Mouse (Mus musculus) limb, embryonic 11.5 days (tissue): Measurements from ENCODE around the gene Gm44973. TPM values are rescaled to one million over a fixed set of nuclear protein-coding genes. Genes with fewer than 3 reads are reported as not detected.
A peak's percentile ranks its signal among the peaks of the same experiment; 100 is the strongest.
"Not testable (repeated sequence)": the region's sequence is repeated elsewhere in the genome, so short reads cannot be mapped to it uniquely, and the experiment has no call there.

Source experiments
- ATAC-seq: fragments of 200-750 bp; cut with Nextera tagmentation; 2 replicates; pipeline ENCODE4 v1.8.0; 2017; ENCODE audit warnings: low read depth; ENCODE audit not compliant: insufficient number of reproducible peaks, low FRiP score, low TSS enrichment
- DNase-seq: peaks from one replicate; pipeline ENCODE4 v3.0.0-alpha.2; 2015; ENCODE audit warnings: low spot score
- H3K27ac ChIP-seq: fragments of 300-500 bp; sonication (generic); replicated peaks from 2 replicates; pipeline ENCODE4 v1.5.1; 2014; ENCODE audit warnings: low read depth, mild to moderate bottlenecking, low read length
- H3K27me3 ChIP-seq: fragments of 300-500 bp; sonication (generic); 2 replicates; pipeline ENCODE4 v1.6.1; 2014; ENCODE audit warnings: mild to moderate bottlenecking, low read length, mixed read lengths; ENCODE audit not compliant: control insufficient read depth, insufficient read depth
- H3K36me3 ChIP-seq: fragments of 300-500 bp; sonication (generic); 2 replicates; pipeline ENCODE4 v1.6.1; 2014; ENCODE audit warnings: mild to moderate bottlenecking, low read length, moderate library complexity, mixed read lengths; ENCODE audit not compliant: control insufficient read depth, insufficient read depth
- H3K4me1 ChIP-seq: fragments of 300-500 bp; sonication (generic); 2 replicates; pipeline ENCODE4 v1.6.1; 2014; ENCODE audit warnings: low read length, mixed read lengths; ENCODE audit not compliant: control insufficient read depth, insufficient read depth
- H3K4me2 ChIP-seq: fragments of 300-500 bp; sonication (generic); 2 replicates; pipeline ENCODE4 v1.6.1; 2014; ENCODE audit warnings: low read depth, mild to moderate bottlenecking, moderate library complexity; ENCODE audit not compliant: severe bottlenecking
- H3K4me3 ChIP-seq: fragments of 300-500 bp; sonication (generic); 2 replicates; pipeline ENCODE4 v1.5.1; 2014; ENCODE audit warnings: low read depth, low read length
- H3K9ac ChIP-seq: fragments of 300-500 bp; sonication (generic); 2 replicates; pipeline ENCODE4 v1.6.1; 2014; ENCODE audit warnings: mild to moderate bottlenecking, low read length
- H3K9me3 ChIP-seq: fragments of 300-500 bp; sonication (generic); 2 replicates; pipeline ENCODE4 v1.6.1; 2016; ENCODE audit warnings: low read length; ENCODE audit not compliant: control insufficient read depth
- WGBS: fragments of 180-500 bp; shearing (Covaris S2); extraction: QIAGEN DNeasy Blood & Tissue Kit; methylation state at CpG from one replicate; pipeline ENCODE4 v1.1.7; 2014; 5-methylcytosine and 5-hydroxymethylcytosine counted together
- polyA plus RNA-seq: library from polyadenylated mRNA; unstranded; fragments of >200 nt; fragmentation: Nextera tagmentation; extraction: Ambion mirVana; gene quantifications from 2 replicates; pipeline ENCODE4 v1.2.1, GENCODE M21; 2014

The Gm44973 gene
- polyA plus RNA-seq, 1 experiment from 2014 or later: 0.45 TPM

GRCm38 (mm10) chr7:4993999-4994788 lies 21.1 kb upstream of the Gm44973 start:
- H3K9ac ChIP-seq: peak overlapping the region; percentile 35; the same call in 1 of the 2 replicates
- WGBS: 46% methylated on average over 59 of the region's 59 CpGs
- H3K4me2 ChIP-seq: peak overlapping the region; percentile 15; the same call in 1 of the 2 replicates
- DNase-seq: no peak
- H3K4me3 ChIP-seq: peak overlapping the region; percentile 12; the same call in 1 of the 2 replicates
- H3K27me3 ChIP-seq: peaks cover 22% of the 10 kb centered on the region
- no peak for ATAC-seq
- peaks cover 4% of the 10 kb centered on the region; the same call in 1 of the 2 replicates for H3K9me3 ChIP-seq
- no peak overlapping the region for H3K27ac ChIP-seq
- H3K4me1 ChIP-seq: peaks cover 10% of the 10 kb centered on the region
- peaks cover 2% of the 10 kb centered on the region for H3K36me3 ChIP-seq

- Histone ChIP-seq H3K36me3 (peaks cover 2% of the 10 kb centered on the region), H3K9me3 (peaks cover 4% of the 10 kb centered on the region; the same call in 1 of the 2 replicates), H3K4me1 (peaks cover 10% of the 10 kb centered on the region), H3K27ac (no peak overlapping the region), H3K27me3 (peaks cover 22% of the 10 kb centered on the region), H3K4me2 (peak overlapping the region; percentile 82), H3K9ac (peak overlapping the region; percentile 84), H3K4me3 (peak overlapping the region; percentile 76)
- ATAC-seq (peak; percentile 17; the same call in 1 of the 2 replicates), DNase-seq (no peak)
- WGBS: 8% methylated on average over 17 of the region's 19 CpGs
These were observed 19.9 kb upstream of the Gm44973 start for GRCm38 (mm10) chr7:4995268-4996002.

- DNase-seq (peak; percentile 93), ATAC-seq (peak; percentile 85)
- Histone ChIP-seq H3K4me3 (peak within 1 kb of the TSS; percentile 76), H3K36me3 (peaks cover 2% of the 10 kb centered on the region), H3K4me2 (peak within 1 kb of the TSS; percentile 82), H3K4me1 (peaks cover 10% of the 10 kb centered on the region), H3K27ac (0 out of 2 replicates have a peak within 1 kb of the TSS, but pooled peaks have one; percentile 21), H3K9ac (peak within 1 kb of the TSS; percentile 84), H3K9me3 (peaks cover 4% of the 10 kb centered on the region; the same call in 1 of the 2 replicates), H3K27me3 (peaks cover 22% of the 10 kb centered on the region)
- WGBS: 9% methylated on average over 14 of the region's 26 CpGs
These were observed 19.0 kb upstream of the Gm44973 start, which contains the start of gene Zfp579 for GRCm38 (mm10) chr7:4996003-4996895. Gene Zfp579 (minus strand): TSS chr7:4996158.

GRCm38 (mm10) chr7:4996934-4997333 lies 18.4 kb upstream of the Gm44973 start:
- no peak overlapping the region for H3K4me3 ChIP-seq
- H3K27ac ChIP-seq: no peak overlapping the region
- H3K9ac ChIP-seq: no peak overlapping the region
- H3K4me2 ChIP-seq: peak overlapping the region; percentile 82
- no peak for DNase-seq
- H3K4me1 ChIP-seq: peaks cover 10% of the 10 kb centered on the region
- WGBS: 80% methylated on average over 6 of the region's 8 CpGs
- H3K36me3 ChIP-seq: peaks cover 2% of the 10 kb centered on the region
- peaks cover 22% of the 10 kb centered on the region for H3K27me3 ChIP-seq
- ATAC-seq: no peak
- peaks cover 4% of the 10 kb centered on the region; the same call in 1 of the 2 replicates for H3K9me3 ChIP-seq

- Histone ChIP-seq H3K27me3 (peaks cover under 1% of the 10 kb centered on the region), H3K36me3 (no peaks in the 10 kb centered on the region), H3K4me3 (no peak overlapping the region), H3K4me2 (no peak overlapping the region), H3K4me1 (peaks cover 10% of the 10 kb centered on the region), H3K9ac (no peak overlapping the region), H3K9me3 (no peaks in the 10 kb centered on the region), H3K27ac (no peak overlapping the region)
- DNase-seq (no peak), ATAC-seq (no peak)
- WGBS: 74% methylated on average over 2 of the region's 2 CpGs
These were observed 15.4 kb upstream of the Gm44973 start for GRCm38 (mm10) chr7:4999876-5000275.

GRCm38 (mm10) chr7:5002876-5003275 lies 12.4 kb upstream of the Gm44973 start:
- ATAC-seq, H3K36me3 ChIP-seq, H3K27ac ChIP-seq, H3K4me1 ChIP-seq, H3K9ac ChIP-seq, H3K4me2 ChIP-seq, DNase-seq, H3K27me3 ChIP-seq, H3K9me3 ChIP-seq, H3K4me3 ChIP-seq: not testable (repeated sequence)
- WGBS: 70% methylated on average over 8 of the region's 8 CpGs

GRCm38 (mm10) chr7:5008229-5008628 lies 7.1 kb upstream of the Gm44973 start:
- Histone ChIP-seq H3K4me3 (no peak overlapping the region), H3K36me3 (peaks cover 52% of the 10 kb centered on the region), H3K27me3 (no peaks in the 10 kb centered on the region), H3K27ac (no peak overlapping the region), H3K9me3 (no peaks in the 10 kb centered on the region; the same call in 1 of the 2 replicates), H3K9ac (no peak overlapping the region), H3K4me1 (peaks cover 1% of the 10 kb centered on the region; the same call in 1 of the 2 replicates), H3K4me2 (no peak overlapping the region)
- DNase-seq (no peak), ATAC-seq (no peak)
- WGBS: 96% methylated on average over 26 of the region's 26 CpGs
